Mouse (Mus musculus): ENCODE results near the gene Ttl. TPM values are rescaled to one million over a fixed set of nuclear protein-coding genes. Genes with fewer than 3 reads are reported as not detected.

The Ttl gene
- total RNA-seq, 2 experiments from 2014 or later, result 34.3 to 34.5 TPM

Other genes starting within 250 kb of the Ttl start
- gene Tmem87b, start 247.8 kb upstream of the Ttl start, total RNA-seq (2021), result 10 to 100 TPM; 31.8 to 37.8 TPM
- 1 to 10 TPM in 1 of 2 experiments, under 1 TPM in 1; 0.71 to 1.1 TPM for gene Fbln7, start 203.0 kb upstream of the Ttl start, total RNA-seq (2021)
- 1 to 10 TPM; 5.0 to 6.4 TPM for gene Zc3h8, start 121.9 kb upstream of the Ttl start, total RNA-seq (2021)
- 10 to 100 TPM; 15.3 to 16.4 TPM for gene Zc3h6, start 98.5 kb upstream of the Ttl start, total RNA-seq (2021)
- gene Gm10762, start 98.2 kb upstream of the Ttl start, total RNA-seq (2021), result 1 to 10 TPM; 3.6 to 4.5 TPM
- under 1 TPM in 1 of 2 experiments, not detected in 1; 0.10 TPM for gene Vinac1, start 17.8 kb upstream of the Ttl start, total RNA-seq (2021)
- gene Polr1b, start 35.1 kb downstream of the Ttl start, total RNA-seq (2021), result 10 to 100 TPM; 15.0 to 19.5 TPM
- 10 to 100 TPM; 12.1 to 12.2 TPM for gene Chchd5, start 63.8 kb downstream of the Ttl start, total RNA-seq (2021)
- 100 to 1,000 TPM; 126 to 129 TPM for gene Slc20a1, start 132.8 kb downstream of the Ttl start, total RNA-seq (2021)
- gene Ckap2l, start 231.3 kb downstream of the Ttl start, total RNA-seq (2021), result under 1 TPM; 0.23 to 0.30 TPM
- gene Il1a, start 244.0 kb downstream of the Ttl start, total RNA-seq (2021), result under 1 TPM; 0.47 to 0.71 TPM